Mouse (Mus musculus) cerebellum, adult 9-11 months (tissue): ENCODE measurements at regions not wholly inside any gene's neighbourhood (a gene's known extent, or its start where the extent isn't known, plus 50 kb on each side); places are given as distances from the start of the nearest gene placed in this dataset.

Experiments
- DNase-seq: peaks from one replicate; pipeline ENCODE4 v3.0.0; 2022

DNA sequence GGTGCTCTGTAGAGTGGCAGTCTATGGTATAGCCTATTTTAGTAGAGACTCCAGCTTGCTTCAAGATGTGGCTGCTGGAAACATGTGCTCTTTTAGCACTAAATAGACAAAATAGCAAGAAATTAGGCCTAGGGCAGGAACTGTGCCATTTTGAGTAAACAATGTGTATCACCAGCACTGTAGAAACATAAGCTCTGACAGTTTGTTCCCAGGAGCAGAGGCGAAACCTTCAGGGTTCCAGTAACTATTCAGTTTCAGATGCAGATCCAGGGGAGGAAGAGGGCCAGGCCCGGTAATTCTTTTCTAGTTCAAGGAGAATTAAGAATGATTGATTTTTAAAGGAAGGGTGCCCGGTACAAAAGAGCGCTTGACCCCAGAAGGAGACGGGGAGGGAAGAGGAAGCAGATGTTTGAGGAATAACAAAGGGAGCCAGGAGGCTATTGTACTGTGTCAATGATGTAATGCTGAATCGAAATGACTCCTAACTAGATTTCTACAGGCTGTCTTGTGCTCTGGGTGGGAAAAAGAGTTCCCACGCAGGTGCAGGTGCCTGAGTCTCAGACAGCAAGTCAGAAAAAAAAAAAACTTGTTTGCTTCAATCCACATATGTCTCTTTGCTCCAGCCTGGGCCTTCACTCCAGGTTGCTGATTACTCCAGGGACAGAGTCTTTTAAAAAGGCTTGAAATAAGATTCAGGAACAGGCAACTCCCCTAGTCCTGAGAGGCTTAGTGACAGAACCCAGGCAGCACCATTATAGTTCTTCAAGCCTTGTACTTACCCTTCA, 57.4 kb upstream of the Tex13c2 start:
- no peak for DNase-seq
